Mouse (Mus musculus) kidney, adult 2 months (tissue): Measurements from ENCODE around the gene Pdzph1.

Source experiments
- CTCF ChIP-seq: fragments of 200-500 bp; conservative IDR thresholded peaks from 2 replicates; pipeline ENCODE4 v1.5.1; 2011; ENCODE audit warnings: low read depth, mild to moderate bottlenecking, control low read depth, low read length, moderate library complexity, mixed read lengths; ENCODE audit not compliant: insufficient read depth, insufficient read length
- POLR2A ChIP-seq: fragments of 200-500 bp; IDR thresholded peaks from one replicate; pipeline ENCODE4 v1.6.1; 2011; ENCODE audit warnings: low read depth, low read length, control low read depth

DNA sequence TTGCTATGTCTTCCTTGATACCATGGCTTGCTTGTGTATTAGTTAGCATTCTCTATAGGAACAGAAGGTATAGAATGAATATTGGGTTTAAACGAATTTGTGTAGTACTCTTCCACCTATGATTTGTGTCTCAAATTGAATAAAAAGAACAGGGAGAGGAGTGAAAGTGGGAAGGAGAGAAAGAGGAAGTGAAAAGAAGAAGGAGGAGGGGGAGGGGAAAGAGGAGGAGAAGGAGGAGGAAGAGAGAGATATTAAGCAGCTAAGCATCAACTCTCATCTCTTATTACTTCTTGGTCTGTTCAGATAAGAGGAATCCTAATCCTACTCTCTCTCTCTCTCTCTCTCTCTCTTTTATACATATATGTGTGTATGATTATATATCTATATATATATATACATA lies 52.6 kb downstream of the Pdzph1 start:
- no peak for TF ChIP-seq POLR2A
- TF ChIP-seq CTCF: no peak
